Mouse (Mus musculus) regulatory T cell (primary cell): Measurements from ENCODE around the gene Elf1.

ENCODE experiments used
- in situ Hi-C: fragments of 300-600 bp; cut with MboI, MseI; formaldehyde crosslinking; loops from one replicate; pipeline ENCODE4 v1.15.1; 2025; ENCODE audit warnings: high pct_unique_total_duplicates

Gene Elf1

GRCm38 (mm10) chr14:79557796-79558195 lies 76.8 kb downstream of the Elf1 start:
- in situ Hi-C loops = no loop called here

GRCm38 (mm10) chr14:79562745-79563144 lies 81.8 kb downstream of the Elf1 start:
- in situ Hi-C loops = no loop called here

- in situ Hi-C loops = no loop called here
Measured at GRCm38 (mm10) chr14:79564784-79565183, 83.8 kb downstream of the Elf1 start.

- in situ Hi-C loops = no loop called here
Measured at GRCm38 (mm10) chr14:79573482-79574191, 92.6 kb downstream of the Elf1 start.

GRCm38 (mm10) chr14:79574361-79574760 lies 93.4 kb downstream of the Elf1 start:
- in situ Hi-C loops = no loop called here

GRCm38 (mm10) chr14:79583526-79584245 lies 102.7 kb downstream of the Elf1 start:
- in situ Hi-C loops = loop anchor here (10.0 kb wide), 2 partner anchors 59 to 189 kb away; partner anchors contain the start of genes Mtrf1 and Naa16

GRCm38 (mm10) chr14:79586499-79587138 lies 105.6 kb downstream of the Elf1 start:
- in situ Hi-C loops = loop anchor here (10.0 kb wide), 2 partner anchors 62 to 192 kb away; partner anchors contain the start of genes Mtrf1 and Naa16

- in situ Hi-C loops = loop anchor here (10.0 kb wide), 2 partner anchors 62 to 192 kb away; partner anchors contain the start of genes Mtrf1 and Naa16
Measured at GRCm38 (mm10) chr14:79587139-79587851, 106.3 kb downstream of the Elf1 start, which contains the start of gene Sugt1. Gene Sugt1, plus strand, starts transcription at chr14:79587691.

GRCm38 (mm10) chr14:79587852-79588229 lies 106.8 kb downstream of the Elf1 start:
- in situ Hi-C loops = loop anchor here (10.0 kb wide), 2 partner anchors 63 to 193 kb away; partner anchors contain the start of genes Mtrf1 and Naa16

GRCm38 (mm10) chr14:79588534-79588951 lies 107.5 kb downstream of the Elf1 start:
- in situ Hi-C loops = loop anchor here (10.0 kb wide), 2 partner anchors 64 to 194 kb away; partner anchors contain the start of genes Mtrf1 and Naa16

GRCm38 (mm10) chr14:79589401-79589800 lies 108.4 kb downstream of the Elf1 start:
- in situ Hi-C loops = loop anchor here (10.0 kb wide), 2 partner anchors 65 to 195 kb away; partner anchors contain the start of genes Mtrf1 and Naa16

GRCm38 (mm10) chr14:79590916-79591315 lies 109.9 kb downstream of the Elf1 start:
- in situ Hi-C loops = no loop called here

- in situ Hi-C loops = no loop called here
Measured at GRCm38 (mm10) chr14:79591611-79592010, 110.6 kb downstream of the Elf1 start.

GRCm38 (mm10) chr14:79594069-79594468 lies 113.1 kb downstream of the Elf1 start:
- in situ Hi-C loops = no loop called here

GRCm38 (mm10) chr14:79596602-79597001 lies 115.6 kb downstream of the Elf1 start:
- in situ Hi-C loops = no loop called here

GRCm38 (mm10) chr14:79605881-79606280 lies 124.9 kb downstream of the Elf1 start:
- in situ Hi-C loops = loop anchor here (10.0 kb wide), 1 partner anchor 381 kb away; no protein-coding TSS in a partner anchor

GRCm38 (mm10) chr14:79606392-79606791 lies 125.4 kb downstream of the Elf1 start:
- in situ Hi-C loops = loop anchor here (10.0 kb wide), 1 partner anchor 382 kb away; no protein-coding TSS in a partner anchor

GRCm38 (mm10) chr14:79606867-79607266 lies 125.9 kb downstream of the Elf1 start:
- in situ Hi-C loops = loop anchor here (10.0 kb wide), 1 partner anchor 382 kb away; no protein-coding TSS in a partner anchor

- in situ Hi-C loops = loop anchor here (10.0 kb wide), 1 partner anchor 383 kb away; no protein-coding TSS in a partner anchor
Measured at GRCm38 (mm10) chr14:79607352-79607751, 126.4 kb downstream of the Elf1 start.

GRCm38 (mm10) chr14:79608286-79608685 lies 127.3 kb downstream of the Elf1 start:
- in situ Hi-C loops = loop anchor here (10.0 kb wide), 1 partner anchor 383 kb away; no protein-coding TSS in a partner anchor
